Mouse (Mus musculus): ENCODE measurements at regions not wholly inside any gene's neighbourhood (a gene's known extent, or its start where the extent isn't known, plus 50 kb on each side); places are given as distances from the start of the nearest gene placed in this dataset.

- Histone ChIP-seq H3K27ac (replicated peaks) (no peak overlapping the region), H3K4me3 (no peak overlapping the region), H3K4me1 (no peaks in the 10 kb centered on the region), H3K9me3 (no peaks in the 10 kb centered on the region), H3K9ac (replicated peaks) (no peak overlapping the region), H3K36me3 (no peaks in the 10 kb centered on the region), H3K4me2 (replicated peaks) (no peak overlapping the region), H3K27me3 (no peaks in the 10 kb centered on the region)
- 95% methylated on average over 2 of the region's 2 CpGs for WGBS
- ATAC-seq (ENCODE audit: low FRiP score, low read depth), result no peak
Measured at GRCm38 (mm10) chr7:115251591-115252369, 508.3 kb downstream of the Insc start.

- H3K27me3 ChIP-seq, result no peaks in the 10 kb centered on the region
- H3K4me1 ChIP-seq, result no peaks in the 10 kb centered on the region
- no peak for ATAC-seq (ENCODE audit: low FRiP score, low read depth)
- no peak overlapping the region for H3K4me2 ChIP-seq (replicated peaks)
- no peak overlapping the region for H3K4me3 ChIP-seq
- no peaks in the 10 kb centered on the region for H3K36me3 ChIP-seq
- H3K9ac ChIP-seq (replicated peaks), result no peak overlapping the region
- H3K9me3 ChIP-seq, result no peaks in the 10 kb centered on the region
- WGBS, result 70% methylated on average over 2 of the region's 2 CpGs
- no peak overlapping the region for H3K27ac ChIP-seq (replicated peaks)
Measured at GRCm38 (mm10) chr7:115252370-115252750, 508.9 kb downstream of the Insc start.

GRCm38 (mm10) chr7:115258626-115259025, 515.1 kb downstream of the Insc start:
- H3K4me2 ChIP-seq (replicated peaks), result no peak overlapping the region
- H3K27me3 ChIP-seq, result no peaks in the 10 kb centered on the region
- H3K27ac ChIP-seq (replicated peaks), result no peak overlapping the region
- 37% methylated on average over 3 of the region's 3 CpGs for WGBS
- H3K9me3 ChIP-seq, result no peaks in the 10 kb centered on the region
- no peak overlapping the region for H3K9ac ChIP-seq (replicated peaks)
- ATAC-seq (ENCODE audit: low FRiP score, low read depth), result no peak
- no peak overlapping the region for H3K4me3 ChIP-seq
- no peaks in the 10 kb centered on the region for H3K4me1 ChIP-seq
- no peaks in the 10 kb centered on the region for H3K36me3 ChIP-seq

- no peak overlapping the region for H3K4me3 ChIP-seq
- ATAC-seq (ENCODE audit: low FRiP score, low read depth), result no peak
- 80% methylated on average over 2 of the region's 2 CpGs for WGBS
Measured at GRCm38 (mm10) chr7:115263082-115263481, 519.6 kb downstream of the Insc start.

GRCm38 (mm10) chr7:115266141-115266540, 522.6 kb downstream of the Insc start:
- Histone ChIP-seq H3K9ac (replicated peaks) (no peak overlapping the region), H3K4me3 (no peak overlapping the region), H3K27me3 (no peaks in the 10 kb centered on the region), H3K9me3 (no peaks in the 10 kb centered on the region), H3K4me1 (0 out of 2 replicates have a peak, but pooled peaks cover 2% of the 10 kb centered on the region), H3K4me2 (replicated peaks) (no peak overlapping the region), H3K36me3 (no peaks in the 10 kb centered on the region), H3K27ac (replicated peaks) (no peak overlapping the region)
- ATAC-seq (ENCODE audit: low FRiP score, low read depth), result no peak
- WGBS, result 95% methylated on average over 4 of the region's 4 CpGs

More at GRCm38 (mm10) chr7:115263082-115263481, 519.6 kb downstream of the Insc start:
- Histone ChIP-seq H3K4me2 (replicated peaks) (no peak overlapping the region), H3K9me3 (no peaks in the 10 kb centered on the region), H3K36me3 (no peaks in the 10 kb centered on the region), H3K27me3 (no peaks in the 10 kb centered on the region), H3K4me1 (no peaks in the 10 kb centered on the region), H3K27ac (replicated peaks) (no peak overlapping the region), H3K9ac (replicated peaks) (no peak overlapping the region)

- WGBS, result 38% methylated on average over 2 of the region's 2 CpGs
- Histone ChIP-seq H3K4me2 (replicated peaks) (no peak overlapping the region), H3K4me1 (0 out of 2 replicates have a peak, but pooled peaks cover 2% of the 10 kb centered on the region), H3K27ac (replicated peaks) (no peak overlapping the region), H3K4me3 (no peak overlapping the region), H3K27me3 (no peaks in the 10 kb centered on the region), H3K9me3 (no peaks in the 10 kb centered on the region), H3K36me3 (no peaks in the 10 kb centered on the region), H3K9ac (replicated peaks) (no peak overlapping the region)
- ATAC-seq (ENCODE audit: low FRiP score, low read depth), result no peak
Measured at GRCm38 (mm10) chr7:115270803-115271202, 527.3 kb downstream of the Insc start.

GRCm38 (mm10) chr7:115274836-115275235, 531.3 kb downstream of the Insc start:
- 29% methylated on average over 3 of the region's 3 CpGs for WGBS
- no peaks in the 10 kb centered on the region for H3K36me3 ChIP-seq
- no peak overlapping the region for H3K27ac ChIP-seq (replicated peaks)
- no peak overlapping the region for H3K9ac ChIP-seq (replicated peaks)
- ATAC-seq (ENCODE audit: low FRiP score, low read depth), result no peak
- H3K9me3 ChIP-seq, result no peaks in the 10 kb centered on the region
- H3K4me2 ChIP-seq (replicated peaks), result no peak overlapping the region
- H3K27me3 ChIP-seq, result no peaks in the 10 kb centered on the region
- H3K4me1 ChIP-seq, result 0 out of 2 replicates have a peak, but pooled peaks cover 2% of the 10 kb centered on the region
- H3K4me3 ChIP-seq, result no peak overlapping the region

GRCm38 (mm10) chr7:115290801-115291417, 547.4 kb downstream of the Insc start:
- WGBS, result 65% methylated on average over 7 of the region's 7 CpGs
- ATAC-seq (ENCODE audit: low FRiP score, low read depth), result no peak
- no peak overlapping the region for H3K9ac ChIP-seq (replicated peaks)
- H3K27ac ChIP-seq (replicated peaks), result no peak overlapping the region
- no peak overlapping the region for H3K4me3 ChIP-seq
- no peaks in the 10 kb centered on the region for H3K27me3 ChIP-seq
- H3K4me1 ChIP-seq, result peaks cover 12% of the 10 kb centered on the region; the same call in 1 of the 2 replicates
- H3K36me3 ChIP-seq, result no peaks in the 10 kb centered on the region
- no peak overlapping the region for H3K4me2 ChIP-seq (replicated peaks)
- H3K9me3 ChIP-seq, result no peaks in the 10 kb centered on the region

GRCm38 (mm10) chr7:115294655-115295230, 551.2 kb downstream of the Insc start:
- no peak for ATAC-seq (ENCODE audit: low FRiP score, low read depth)
- Histone ChIP-seq H3K9me3 (no peaks in the 10 kb centered on the region), H3K4me2 (replicated peaks) (no peak overlapping the region), H3K27me3 (no peaks in the 10 kb centered on the region), H3K27ac (replicated peaks) (no peak overlapping the region), H3K36me3 (no peaks in the 10 kb centered on the region), H3K4me3 (no peak overlapping the region), H3K9ac (replicated peaks) (no peak overlapping the region), H3K4me1 (peaks cover 12% of the 10 kb centered on the region; the same call in 1 of the 2 replicates)
- 74% methylated on average over 10 of the region's 10 CpGs for WGBS

GRCm38 (mm10) chr7:115300241-115300640, 556.7 kb downstream of the Insc start:
- H3K4me2 ChIP-seq (replicated peaks), result no peak overlapping the region
- no peaks in the 10 kb centered on the region for H3K36me3 ChIP-seq
- H3K27me3 ChIP-seq, result no peaks in the 10 kb centered on the region
- 82% methylated on average over 8 of the region's 8 CpGs for WGBS
- H3K27ac ChIP-seq (replicated peaks), result no peak overlapping the region
- ATAC-seq (ENCODE audit: low FRiP score, low read depth), result no peak
- H3K9ac ChIP-seq (replicated peaks), result no peak overlapping the region
- no peaks in the 10 kb centered on the region for H3K9me3 ChIP-seq
- no peak overlapping the region for H3K4me3 ChIP-seq
- peaks cover 5% of the 10 kb centered on the region; the same call in 1 of the 2 replicates for H3K4me1 ChIP-seq

GRCm38 (mm10) chr7:115308377-115308776, 564.9 kb downstream of the Insc start:
- no peak overlapping the region for H3K27ac ChIP-seq (replicated peaks)
- no peaks in the 10 kb centered on the region for H3K9me3 ChIP-seq
- H3K27me3 ChIP-seq, result peaks cover 3% of the 10 kb centered on the region; the same call in 1 of the 2 replicates
- ATAC-seq (ENCODE audit: low FRiP score, low read depth), result no peak
- H3K36me3 ChIP-seq, result no peaks in the 10 kb centered on the region
- no peak overlapping the region for H3K9ac ChIP-seq (replicated peaks)
- no peak overlapping the region for H3K4me2 ChIP-seq (replicated peaks)
- WGBS, result 86% methylated on average over 4 of the region's 4 CpGs
- H3K4me3 ChIP-seq, result no peak overlapping the region
- no peaks in the 10 kb centered on the region for H3K4me1 ChIP-seq

All from midbrain, embryonic 12.5 days (tissue).